Mouse (Mus musculus) embryo, embryonic 9.5 days (tissue): Measurements from ENCODE around the gene Gm42420.

Experiments
- DNase-seq: peaks from one replicate; pipeline ENCODE4 v3.0.0-alpha.2; 2017; ENCODE audit errors: extremely low spot score

Gene Gm42420

GRCm38 (mm10) chr6:39585517-39585916 is at the start of gene Gm42420:
TSS of gene Gm42420 (plus strand) at chr6:39585753.
- DNase-seq: no peak

- no peak for DNase-seq
Observed at GRCm38 (mm10) chr6:39536621-39537020, 48.9 kb upstream of the Gm42420 start.

- no peak for DNase-seq
Observed at GRCm38 (mm10) chr6:39537276-39537675, 48.3 kb upstream of the Gm42420 start.

- no peak for DNase-seq
Observed at GRCm38 (mm10) chr6:39538227-39538626, 47.3 kb upstream of the Gm42420 start.

GRCm38 (mm10) chr6:39539679-39540155 is 45.8 kb upstream of the Gm42420 start:
- peak; percentile 72 for DNase-seq

- no peak for DNase-seq
Observed at GRCm38 (mm10) chr6:39540563-39540962, 45.0 kb upstream of the Gm42420 start.

GRCm38 (mm10) chr6:39542631-39543597 is 42.6 kb upstream of the Gm42420 start:
- DNase-seq: peak; percentile 66

GRCm38 (mm10) chr6:39543769-39544420 is 41.7 kb upstream of the Gm42420 start:
- no peak for DNase-seq

- no peak for DNase-seq
Observed at GRCm38 (mm10) chr6:39545474-39545873, 40.1 kb upstream of the Gm42420 start.

GRCm38 (mm10) chr6:39548030-39548429 is 37.5 kb upstream of the Gm42420 start:
- DNase-seq: no peak

GRCm38 (mm10) chr6:39551981-39552636 is 33.4 kb upstream of the Gm42420 start:
- DNase-seq: no peak

- DNase-seq: no peak
Observed at GRCm38 (mm10) chr6:39554888-39555647, 30.5 kb upstream of the Gm42420 start.

GRCm38 (mm10) chr6:39555648-39555945 is 30.0 kb upstream of the Gm42420 start:
- no peak for DNase-seq

- DNase-seq: peak; percentile 74
Observed at GRCm38 (mm10) chr6:39556900-39557659, 28.5 kb upstream of the Gm42420 start.

- DNase-seq: peak; percentile 94
Observed at GRCm38 (mm10) chr6:39557723-39558261, 27.8 kb upstream of the Gm42420 start, which contains the start of gene Dennd2a. TSS of gene Dennd2a (minus strand) at chr6:39557867.

GRCm38 (mm10) chr6:39559276-39559939 is 26.1 kb upstream of the Gm42420 start:
- no peak for DNase-seq

GRCm38 (mm10) chr6:39562166-39563015 is 23.2 kb upstream of the Gm42420 start:
- peak; percentile 84 for DNase-seq

- DNase-seq: peak; percentile 48
Observed at GRCm38 (mm10) chr6:39567528-39567927, 18.0 kb upstream of the Gm42420 start.

GRCm38 (mm10) chr6:39570426-39570825 is 15.1 kb upstream of the Gm42420 start:
- DNase-seq: no peak
